24 mouse cellular contexts compared by ENCODE assay signal in the genomic region with DNA sequence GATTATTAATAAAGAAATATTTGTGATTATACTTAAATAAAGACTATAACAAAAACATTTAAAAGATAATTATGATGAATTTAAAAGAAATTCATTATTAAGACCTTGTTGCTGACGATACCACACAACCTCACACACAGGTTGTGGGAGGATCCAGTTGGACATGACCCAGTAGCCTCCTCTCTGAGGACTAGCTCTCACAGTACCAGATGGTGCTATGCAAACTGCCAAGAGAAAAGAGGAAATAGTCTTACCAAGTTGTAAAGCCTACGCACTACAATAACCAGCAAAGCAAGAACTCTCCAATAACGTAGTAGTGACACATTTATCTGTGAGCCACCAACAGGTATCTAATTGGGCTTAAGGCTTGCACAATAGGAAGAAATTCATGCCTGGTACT.
DNase-seq lines count a peak whose midpoint lies in the region; TF ChIP-seq lines count a peak whose summit lies in the region.
"Had no signal": no experiment of that assay in that cellular context is flagged by ENCODE, and none has a peak within 500 bp of the region (broad histone marks: within the 10 kb centered on the region; RNA-seq: fewer than 3 reads in every experiment).

No protein-coding gene starts in this region.

- DNase-seq in layer of hippocampus, adult 2 months (ENCODE audit: low spot score in 2 of 2): peak; percentile 14 to 34
- no peak for DNase-seq in layer of hippocampus, postnatal 25 days (ENCODE audit: extremely low spot score in 1 of 2, low spot score in 1 of 2)
- DNase-seq in brain, adult 2 months (ENCODE audit: low read depth, low spot score): peak; percentile 67
- peak; percentile 36 for DNase-seq in cerebellum, adult 11 months
- peak; percentile 75 for DNase-seq in cerebellum, adult 9-11 months
- no peak for DNase-seq in thymus, postnatal 10 days (ENCODE audit: low spot score in 2 of 2)
- DNase-seq in lung, adult 18-20 months: no peak
- DNase-seq in gastrocnemius, postnatal 14 days: no peak
- DNase-seq: adrenal gland, postnatal 10 days; embryo, embryonic 11 days; gastrocnemius, postnatal 36 days; heart, adult 2 months; kidney, postnatal 36 days; lung, adult 2 months; lung, postnatal 14 days; right cerebral cortex, postnatal 14 days; thymus, postnatal 25 days had no signal

- no peak overlapping the region for H3K27ac ChIP-seq in layer of hippocampus, adult 2 months
- H3K27ac ChIP-seq: embryonic facial prominence, embryonic 13.5 days; forebrain, embryonic 12.5 days; heart, adult 2 months; hindbrain, embryonic 12.5 days; kidney, embryonic 15.5 days; limb, embryonic 12.5 days; liver, embryonic 12.5 days had no signal

- no peak for TF ChIP-seq CTCF in layer of hippocampus, adult 2 months (conservative IDR thresholded peaks at IDR 0.05)

- intact Hi-C loops in gastrocnemius, postnatal 14 days (cut with DNase I; ENCODE audit: low total_unique reads): no loop called here

- no peak overlapping the region for H3K4me3 ChIP-seq in layer of hippocampus, adult 2 months
- H3K4me3 ChIP-seq: embryonic facial prominence, embryonic 13.5 days; erythroblast, embryonic 14.5 days; forebrain, embryonic 12.5 days; heart, adult 2 months; hindbrain, embryonic 12.5 days; kidney, embryonic 15.5 days; limb, embryonic 12.5 days; liver, embryonic 12.5 days had no signal

Comparison
In these comparisons a context has a peak if more than half of its experiments do, and no peak if none do; other contexts are left out.
1. DNase-seq: peak in layer of hippocampus, adult 2 months (2 of 2), brain, adult 2 months (single experiment), cerebellum, adult 11 months (single experiment) and cerebellum, adult 9-11 months (single experiment); none in layer of hippocampus, postnatal 25 days (0 of 2), thymus, postnatal 10 days (0 of 2), lung, adult 18-20 months (0 of 2) and gastrocnemius, postnatal 14 days (single experiment).